Mouse (Mus musculus) kidney, adult 2 months (tissue): Measurements from ENCODE around the gene Snx21. TPM values are rescaled to one million over a fixed set of nuclear protein-coding genes. Genes with fewer than 3 reads are reported as not detected.

Experiments
- DNase-seq: peaks from one replicate; pipeline ENCODE4 v3.0.0; 2021
- H3K27ac ChIP-seq: fragments of 200-500 bp; 2 replicates; pipeline ENCODE4 v1.5.1; 2012; ENCODE audit warnings: low read depth, low read length, control low read depth, inconsistent platforms; ENCODE audit not compliant: insufficient read depth
- H3K27me3 ChIP-seq: fragments of 200-500 bp; replicated peaks from 2 replicates; pipeline ENCODE4 v1.6.1; 2012; ENCODE audit warnings: mild to moderate bottlenecking, moderate library complexity, low read length, inconsistent platforms; ENCODE audit not compliant: control insufficient read depth, insufficient read depth
- H3K36me3 ChIP-seq: fragments of 200-500 bp; 2 replicates; pipeline ENCODE4 v1.6.1; 2012; ENCODE audit warnings: mild to moderate bottlenecking, moderate library complexity, low read length, inconsistent platforms; ENCODE audit not compliant: control insufficient read depth, insufficient read depth
- H3K4me1 ChIP-seq: fragments of 200-500 bp; 2 replicates; pipeline ENCODE4 v1.6.1; 2011; ENCODE audit warnings: low read length; ENCODE audit not compliant: control insufficient read depth, insufficient read depth
- H3K4me3 ChIP-seq: fragments of 200-500 bp; 2 replicates; pipeline ENCODE4 v1.5.1; 2011; ENCODE audit warnings: mild to moderate bottlenecking, low read depth, low read length, control low read depth; ENCODE audit not compliant: insufficient read depth
- CTCF ChIP-seq: fragments of 200-500 bp; conservative IDR thresholded peaks from 2 replicates; pipeline ENCODE4 v1.5.1; 2011; ENCODE audit warnings: low read depth, mild to moderate bottlenecking, control low read depth, low read length, moderate library complexity, mixed read lengths; ENCODE audit not compliant: insufficient read depth, insufficient read length
- POLR2A ChIP-seq: fragments of 200-500 bp; IDR thresholded peaks from one replicate; pipeline ENCODE4 v1.6.1; 2011; ENCODE audit warnings: low read depth, low read length, control low read depth
- WGBS: fragments of 180-500 bp; shearing (Covaris S2); methylation state at CpG from one replicate; pipeline ENCODE4 v1.1.7; 2018; 5-methylcytosine and 5-hydroxymethylcytosine counted together
- polyA plus RNA-seq: library from polyadenylated mRNA; depleted of rRNA; stranded (reverse); fragments of >200 nt; gene quantifications from 2 replicates; pipeline ENCODE4 v1.2.3, GENCODE M21; 2012

The Snx21 gene
- polyA plus RNA-seq, 1 experiment = 23.2 TPM

GRCm38 (mm10) chr2:164760059-164760833, 25.4 kb upstream of the Snx21 start:
- Histone ChIP-seq H3K27ac (no peak overlapping the region), H3K27me3 (no peaks in the 10 kb centered on the region), H3K36me3 (peaks cover 6% of the 10 kb centered on the region), H3K4me1 (no peaks in the 10 kb centered on the region), H3K4me3 (no peak overlapping the region)
- no peak for TF ChIP-seq CTCF
- no peak for TF ChIP-seq POLR2A
- DNase-seq = no peak
- WGBS = 76% methylated on average over 4 of the region's 4 CpGs

GRCm38 (mm10) chr2:164761502-164761901, 24.1 kb upstream of the Snx21 start:
- no peak for TF ChIP-seq CTCF
- no peak for TF ChIP-seq POLR2A
- Histone ChIP-seq H3K27me3 (no peaks in the 10 kb centered on the region), H3K27ac (no peak overlapping the region), H3K36me3 (peaks cover 6% of the 10 kb centered on the region), H3K4me3 (no peak overlapping the region), H3K4me1 (no peaks in the 10 kb centered on the region)
- WGBS = 92% methylated on average over 2 of the region's 2 CpGs
- DNase-seq = no peak

- Histone ChIP-seq H3K27me3 (no peaks in the 10 kb centered on the region), H3K36me3 (peaks cover 5% of the 10 kb centered on the region), H3K27ac (no peak overlapping the region), H3K4me3 (no peak overlapping the region), H3K4me1 (no peaks in the 10 kb centered on the region)
- TF ChIP-seq POLR2A (no peak), CTCF (no peak)
- DNase-seq = no peak
- WGBS = over 99% methylated on average over 4 of the region's 4 CpGs
These were observed 23.7 kb upstream of the Snx21 start for GRCm38 (mm10) chr2:164761971-164762370.

- no peaks in the 10 kb centered on the region for H3K27me3 ChIP-seq
- H3K4me3 ChIP-seq = no peak overlapping the region
- no peak for DNase-seq
- H3K27ac ChIP-seq = no peak overlapping the region
- H3K36me3 ChIP-seq = peaks cover 1% of the 10 kb centered on the region; the same call in 1 of the 2 replicates
- 80% methylated on average over 7 of the region's 7 CpGs for WGBS
- no peak for TF ChIP-seq CTCF
- TF ChIP-seq POLR2A = no peak
- no peaks in the 10 kb centered on the region for H3K4me1 ChIP-seq
These were observed 23.0 kb upstream of the Snx21 start for GRCm38 (mm10) chr2:164762593-164762992.

GRCm38 (mm10) chr2:164765841-164766240, 19.8 kb upstream of the Snx21 start:
- H3K27me3 ChIP-seq = no peaks in the 10 kb centered on the region
- TF ChIP-seq POLR2A = no peak
- TF ChIP-seq CTCF = no peak
- 85% methylated on average over 3 of the region's 3 CpGs for WGBS
- H3K4me3 ChIP-seq = no peak overlapping the region
- DNase-seq = no peak
- H3K36me3 ChIP-seq = no peaks in the 10 kb centered on the region; the same call in 1 of the 2 replicates
- no peak overlapping the region for H3K27ac ChIP-seq
- peaks cover 3% of the 10 kb centered on the region; the same call in 1 of the 2 replicates for H3K4me1 ChIP-seq

- no peaks in the 10 kb centered on the region for H3K27me3 ChIP-seq
- no peaks in the 10 kb centered on the region; the same call in 1 of the 2 replicates for H3K36me3 ChIP-seq
- TF ChIP-seq CTCF (no peak), POLR2A (no peak)
- peaks cover 3% of the 10 kb centered on the region; the same call in 1 of the 2 replicates for H3K4me1 ChIP-seq
- DNase-seq = peak; percentile 27
- WGBS = 85% methylated on average over 15 of the region's 15 CpGs
- no peak overlapping the region for H3K27ac ChIP-seq
- no peak overlapping the region for H3K4me3 ChIP-seq
These were observed 17.6 kb upstream of the Snx21 start for GRCm38 (mm10) chr2:164767812-164768540.
